Mouse (Mus musculus) neural tube, embryonic 13.5 days (tissue): ENCODE results near the gene Gm8251. TPM values are rescaled to one million over a fixed set of nuclear protein-coding genes. Genes with fewer than 3 reads are reported as not detected.

Source experiments
- ATAC-seq: fragments of 200-750 bp; cut with Nextera tagmentation; 2 replicates; pipeline ENCODE4 v1.8.0; 2017; ENCODE audit warnings: low read depth, mild to moderate bottlenecking, moderate TSS enrichment, moderate library complexity
- H3K27ac ChIP-seq: fragments of 300-500 bp; sonication (generic); replicated peaks from 2 replicates; pipeline ENCODE4 v1.5.1; 2015; ENCODE audit warnings: moderate library complexity, mild to moderate bottlenecking, inconsistent platforms
- H3K27me3 ChIP-seq: fragments of 300-500 bp; sonication (generic); 2 replicates; pipeline ENCODE4 v1.6.1; 2015; ENCODE audit warnings: mild to moderate bottlenecking, inconsistent platforms
- H3K36me3 ChIP-seq: fragments of 300-500 bp; sonication (generic); 2 replicates; pipeline ENCODE4 v1.6.1; 2015; ENCODE audit warnings: mild to moderate bottlenecking, inconsistent platforms
- H3K4me1 ChIP-seq: fragments of 300-500 bp; sonication (generic); replicated peaks from 2 replicates; pipeline ENCODE4 v1.6.1; 2015; ENCODE audit warnings: inconsistent platforms
- H3K4me2 ChIP-seq: fragments of 300-500 bp; sonication (generic); 2 replicates; pipeline ENCODE4 v1.6.1; 2015; ENCODE audit warnings: inconsistent platforms, mild to moderate bottlenecking, moderate library complexity
- H3K4me3 ChIP-seq: fragments of 300-500 bp; sonication (generic); 2 replicates; pipeline ENCODE4 v1.5.1; 2015; ENCODE audit warnings: mild to moderate bottlenecking, inconsistent platforms
- H3K9ac ChIP-seq: fragments of 300-500 bp; sonication (generic); 2 replicates; pipeline ENCODE4 v1.6.1; 2015; ENCODE audit warnings: moderate library complexity, mild to moderate bottlenecking, inconsistent platforms
- H3K9me3 ChIP-seq: fragments of 300-500 bp; sonication (generic); 2 replicates; pipeline ENCODE4 v1.6.1; 2016; ENCODE audit warnings: inconsistent platforms
- WGBS: fragments of 180-500 bp; shearing (Covaris S2); methylation state at CpG from one replicate; pipeline ENCODE4 v1.1.7; 2015; 5-methylcytosine and 5-hydroxymethylcytosine counted together
- polyA plus RNA-seq: library from polyadenylated mRNA; unstranded; fragments of >200 nt; fragmentation: Nextera tagmentation; extraction: Ambion mirVana; gene quantifications from 2 replicates; pipeline ENCODE4 v1.2.1, GENCODE M21; 2015

The Gm8251 gene
- polyA plus RNA-seq, 1 experiment from 2014 or later, result 0.06 TPM

DNA sequence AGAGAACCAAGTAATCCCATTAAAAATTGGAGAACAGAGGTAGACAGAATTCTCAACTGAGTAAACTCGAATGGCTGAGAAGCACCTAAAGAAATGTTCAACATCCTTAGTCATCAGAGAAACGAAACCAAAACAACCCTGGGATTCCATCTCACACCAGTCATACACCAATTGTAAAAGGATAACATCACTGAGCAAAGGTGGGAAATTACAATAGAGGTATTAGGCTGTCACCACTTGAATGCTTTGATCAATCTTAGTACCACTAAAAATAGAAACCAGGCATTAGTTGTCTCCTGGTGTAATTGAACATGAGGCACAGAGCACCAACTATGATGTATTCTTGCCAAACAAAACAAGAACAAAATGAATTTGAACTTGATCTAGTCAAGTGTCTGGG lies 29.5 kb downstream of the Gm8251 start:
- ATAC-seq, result no peak
- WGBS, result 72% methylated on average over 2 of the region's 2 CpGs
- H3K9me3 ChIP-seq, result no peaks in the 10 kb centered on the region

DNA sequence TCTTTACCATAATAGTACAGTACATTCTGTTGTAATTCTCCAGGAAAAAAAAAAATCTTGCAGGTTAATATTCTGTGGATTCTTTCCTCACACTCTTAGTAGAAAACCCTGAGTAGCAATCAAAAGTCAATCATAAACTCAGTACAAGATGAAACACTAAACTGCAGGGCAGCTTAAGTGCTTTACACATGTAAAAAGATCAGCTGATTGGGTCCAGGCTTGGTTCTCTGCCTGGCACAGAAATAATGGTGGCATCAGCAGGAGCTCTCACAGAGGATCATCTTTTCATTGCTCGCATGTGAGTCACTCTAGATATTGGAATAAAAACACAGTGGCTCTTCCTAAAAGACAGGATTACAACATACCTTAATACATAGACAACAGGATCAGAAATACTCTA lies 34.1 kb downstream of the Gm8251 start:
- Histone ChIP-seq H3K27me3 (no peaks in the 10 kb centered on the region), H3K9ac (no peak overlapping the region), H3K4me1 (no peaks in the 10 kb centered on the region), H3K36me3 (no peaks in the 10 kb centered on the region), H3K4me3 (no peak overlapping the region), H3K9me3 (no peaks in the 10 kb centered on the region), H3K4me2 (no peak overlapping the region), H3K27ac (no peak overlapping the region)
- WGBS, result 89% methylated on average over 1 of the region's 1 CpGs
- ATAC-seq, result no peak

More for the DNA sequence above, 29.5 kb downstream of the Gm8251 start:
- H3K27ac ChIP-seq, result no peak overlapping the region
- H3K4me1 ChIP-seq, result no peaks in the 10 kb centered on the region
- H3K27me3 ChIP-seq, result no peaks in the 10 kb centered on the region
- no peak overlapping the region for H3K4me3 ChIP-seq
- H3K9ac ChIP-seq, result no peak overlapping the region
- no peaks in the 10 kb centered on the region for H3K36me3 ChIP-seq
- H3K4me2 ChIP-seq, result no peak overlapping the region

DNA sequence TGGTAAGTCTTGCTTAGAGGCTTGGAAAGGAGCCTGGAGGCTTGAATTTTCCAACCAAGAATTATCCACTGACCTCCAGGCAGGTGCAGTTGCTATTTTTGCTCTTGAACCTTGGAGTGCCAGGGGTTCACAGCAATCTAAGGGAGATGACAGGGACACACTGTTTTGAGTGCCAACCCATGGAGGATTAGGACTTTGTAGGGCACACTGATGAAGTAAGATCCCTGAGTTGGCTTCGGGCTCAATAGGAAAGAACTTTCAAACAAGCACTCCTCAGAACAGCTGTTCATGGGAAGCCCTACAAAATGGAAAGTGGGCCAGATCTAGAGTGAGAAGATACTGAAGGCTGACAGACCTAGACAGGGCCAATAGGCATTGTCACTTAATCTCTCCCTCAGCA lies 39.1 kb downstream of the Gm8251 start:
- no peaks in the 10 kb centered on the region for H3K27me3 ChIP-seq
- H3K36me3 ChIP-seq, result no peaks in the 10 kb centered on the region
- WGBS, result 90% methylated on average over 1 of the region's 1 CpGs
- H3K4me2 ChIP-seq, result no peak overlapping the region
- H3K4me1 ChIP-seq, result no peaks in the 10 kb centered on the region
- H3K9ac ChIP-seq, result no peak overlapping the region
- ATAC-seq, result no peak
- no peaks in the 10 kb centered on the region for H3K9me3 ChIP-seq
- H3K27ac ChIP-seq, result no peak overlapping the region
- H3K4me3 ChIP-seq, result no peak overlapping the region

DNA sequence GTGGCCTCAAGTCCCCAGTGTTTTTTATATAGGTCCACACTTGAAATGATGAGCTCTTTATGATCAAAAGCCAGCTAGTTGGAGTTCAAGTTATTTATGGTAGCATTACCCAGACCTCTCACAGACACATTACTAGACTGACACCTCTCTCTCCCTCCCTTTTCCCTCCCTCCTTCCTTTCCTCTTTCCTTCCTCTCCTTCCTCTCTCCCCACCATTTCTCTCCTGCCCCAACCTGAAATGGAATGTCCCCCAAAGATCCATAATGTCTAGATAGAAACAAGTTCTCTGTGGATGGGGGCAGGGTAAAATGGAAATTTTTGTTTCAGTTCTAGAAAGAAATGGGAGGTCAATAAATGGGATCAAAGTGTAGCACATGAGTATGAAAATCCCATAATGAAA lies 41.8 kb downstream of the Gm8251 start, which contains the start of gene Mettl21c:
Mettl21c (minus strand) TSS at position 101 of the 400 bp plus-strand sequence.
- no peak for ATAC-seq
- no peak within 1 kb of the TSS for H3K4me2 ChIP-seq
- no peaks in the 10 kb centered on the region for H3K9me3 ChIP-seq
- no peak within 1 kb of the TSS for H3K27ac ChIP-seq
- no peaks in the 10 kb centered on the region for H3K27me3 ChIP-seq
- H3K4me3 ChIP-seq, result no peak within 1 kb of the TSS
- no peaks in the 10 kb centered on the region for H3K4me1 ChIP-seq
- H3K36me3 ChIP-seq, result no peaks in the 10 kb centered on the region
- H3K9ac ChIP-seq, result no peak within 1 kb of the TSS

DNA sequence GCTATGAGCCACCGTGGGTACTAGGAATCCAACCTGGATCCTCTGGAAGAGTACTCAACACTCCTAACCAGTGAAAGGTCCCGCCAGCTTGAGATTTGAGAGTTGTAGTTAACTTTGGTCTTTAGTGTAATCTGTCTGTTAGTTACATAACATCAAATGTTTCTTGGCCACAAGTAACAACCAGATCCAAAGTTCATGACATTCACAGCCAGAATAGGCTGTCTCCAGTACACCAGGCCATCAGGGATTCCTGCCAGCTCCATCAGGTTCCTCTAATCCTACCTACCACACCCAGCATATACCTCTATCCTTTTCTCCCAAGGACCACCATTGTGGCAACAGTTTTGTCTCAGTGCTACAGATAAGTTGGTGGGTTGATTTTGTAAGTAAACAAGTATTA lies 46.2 kb downstream of the Gm8251 start:
- Histone ChIP-seq H3K36me3 (no peaks in the 10 kb centered on the region), H3K27ac (no peak overlapping the region), H3K4me2 (no peak overlapping the region), H3K9ac (no peak overlapping the region), H3K9me3 (no peaks in the 10 kb centered on the region), H3K27me3 (no peaks in the 10 kb centered on the region), H3K4me3 (no peak overlapping the region), H3K4me1 (no peaks in the 10 kb centered on the region)
- WGBS, result 95% methylated on average over 2 of the region's 2 CpGs
- no peak for ATAC-seq

Other genes starting within 250 kb of the Gm8251 start
- gene Uxs1, start 234.1 kb downstream of the Gm8251 start, polyA plus RNA-seq, result 18.2 and 22.0 TPM in 2 replicates
- 69.2 and 70.2 TPM in 2 replicates for gene Tpp2, start 128.3 kb downstream of the Gm8251 start, polyA plus RNA-seq
- gene Mettl21c, start 41.9 kb downstream of the Gm8251 start, polyA plus RNA-seq, result 1.0 and 1.1 TPM in 2 replicates
- 49.1 and 54.1 TPM in 2 replicates for gene Tex30, start 40.5 kb upstream of the Gm8251 start, polyA plus RNA-seq
- gene Kdelc1, start 56.9 kb upstream of the Gm8251 start, polyA plus RNA-seq, result 30.0 and 35.2 TPM in 2 replicates
- gene Bivm, start 57.0 kb upstream of the Gm8251 start, polyA plus RNA-seq, result 31.3 and 32.3 TPM in 2 replicates
- gene Ercc5, start 85.8 kb upstream of the Gm8251 start, polyA plus RNA-seq, result 33.1 and 33.6 TPM in 2 replicates
- not detected in 2 replicates for gene Mettl21e, start 157.0 kb upstream of the Gm8251 start, polyA plus RNA-seq